Mouse (Mus musculus): ENCODE data around the gene Mbtd1. TPM values are rescaled to one million over a fixed set of nuclear protein-coding genes. Genes with fewer than 3 reads are reported as not detected.

Mbtd1 gene
- 2.0 TPM in 1 of 2 replicates, not detected in the other for polyA plus RNA-seq (2012; ENCODE audit: insufficient read depth, low replicate concordance)

DNA sequence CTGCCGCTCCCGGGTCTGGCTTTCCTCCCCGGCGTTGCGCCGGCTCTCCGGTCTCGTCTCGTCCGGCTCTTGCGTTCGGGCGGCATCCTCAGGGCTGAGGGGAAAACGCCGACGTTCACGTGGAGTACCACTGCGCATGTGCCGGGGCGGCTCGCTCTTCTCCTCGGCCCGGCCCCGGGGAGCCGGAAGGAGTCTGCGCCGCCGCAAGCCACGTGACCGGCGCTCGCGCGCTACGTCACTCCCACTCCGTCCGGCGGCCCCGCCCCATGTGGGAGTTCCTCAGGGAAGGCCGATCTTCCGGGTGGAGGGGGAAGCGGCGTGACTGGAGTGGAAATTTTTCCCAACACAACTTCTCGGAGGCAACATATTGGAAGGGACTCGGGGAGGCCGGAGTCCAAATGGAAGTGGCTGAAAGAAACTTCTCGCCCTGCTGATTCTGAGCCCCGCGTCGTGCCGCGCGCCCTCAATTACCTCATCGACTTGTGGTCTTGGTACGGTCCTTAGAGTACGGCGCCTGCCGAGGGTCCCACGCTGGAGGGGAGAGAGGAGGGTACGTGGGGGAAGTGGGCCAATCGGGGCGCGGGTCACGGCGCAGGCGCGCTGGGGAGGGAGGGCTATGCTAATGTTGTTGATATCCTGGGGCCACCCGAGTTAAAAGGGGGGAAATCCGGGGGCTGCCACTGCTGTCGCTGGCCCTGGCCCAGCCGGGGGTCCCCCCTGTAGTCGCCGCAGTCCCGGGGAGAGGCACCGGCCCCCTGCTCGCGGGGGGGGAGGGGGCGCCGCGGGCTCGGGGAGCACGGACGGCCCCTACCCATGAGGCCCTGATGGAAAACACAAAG is at the start of gene Mbtd1, which contains the start of gene Utp18:
Mbtd1 (plus strand) TSS at position 281 of the 839 bp plus-strand sequence.
Utp18 (minus strand) TSS at position 195 of the 839 bp plus-strand sequence.
- peak within 1 kb of the TSS; percentile 96 for H3K4me3 ChIP-seq (replicated peaks)
- H3K9me3 ChIP-seq = no peaks in the 10 kb centered on the region
- peaks cover 47% of the 10 kb centered on the region for H3K4me1 ChIP-seq
- TF ChIP-seq GATA1 (IDR thresholded peaks at IDR 0.05; ENCODE audit: borderline replicate concordance, low read length) = no peak
- no peak for TF ChIP-seq FLI1 (IDR thresholded peaks at IDR 0.05; ENCODE audit: low read length)
- H3K36me3 ChIP-seq (replicated peaks; ENCODE audit: low read length) = peaks cover 33% of the 10 kb centered on the region
- no peaks in the 10 kb centered on the region for H3K27me3 ChIP-seq (replicated peaks)

DNA sequence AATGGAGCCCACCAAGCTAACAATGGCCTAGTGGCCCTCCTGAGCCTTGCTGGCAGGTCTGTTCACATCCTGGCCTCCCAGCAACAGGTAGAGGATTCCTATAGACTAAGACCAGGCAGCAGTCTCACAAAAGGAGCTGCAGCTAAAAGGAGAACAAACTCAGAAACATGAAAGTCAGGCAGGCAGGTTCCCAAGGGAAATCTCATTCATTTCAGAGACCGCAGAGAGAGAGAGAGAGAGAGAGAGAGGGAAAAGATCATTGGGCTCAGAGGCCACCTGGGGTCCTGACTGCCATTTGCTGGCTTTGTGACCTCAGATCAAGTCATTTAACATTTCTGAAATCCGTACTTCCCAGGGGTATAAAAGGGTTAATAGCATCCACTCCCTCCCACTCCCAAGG is 38.3 kb upstream of the Mbtd1 start:
- Histone ChIP-seq H3K4me3 (replicated peaks) (no peak overlapping the region), H3K27me3 (replicated peaks) (peaks cover 15% of the 10 kb centered on the region), H3K36me3 (replicated peaks; ENCODE audit: low read length) (no peaks in the 10 kb centered on the region), H3K9me3 (no peaks in the 10 kb centered on the region), H3K4me1 (no peaks in the 10 kb centered on the region)
- no peak for TF ChIP-seq FLI1 (IDR thresholded peaks at IDR 0.05; ENCODE audit: low read length)
- no peak for TF ChIP-seq GATA1 (IDR thresholded peaks at IDR 0.05; ENCODE audit: borderline replicate concordance, low read length)

DNA sequence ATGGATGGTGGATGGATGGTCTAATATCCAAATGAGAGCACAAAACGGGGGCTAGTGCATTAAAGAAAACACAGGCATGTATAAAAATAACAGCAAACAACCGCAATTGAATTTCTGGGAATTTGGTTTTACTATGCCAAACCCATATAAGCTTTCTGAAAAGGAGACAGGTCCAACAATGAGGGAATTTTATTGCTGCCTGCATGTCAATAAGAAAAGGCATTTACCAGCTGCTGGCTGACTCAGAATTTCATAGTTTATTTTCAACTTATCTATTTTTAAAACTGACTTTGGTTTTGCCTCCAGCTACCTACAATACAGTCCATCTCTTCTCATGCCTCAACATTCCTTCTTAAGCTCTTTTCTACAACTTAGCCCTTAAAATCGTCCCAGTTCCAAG is 33.1 kb upstream of the Mbtd1 start:
- no peaks in the 10 kb centered on the region for H3K9me3 ChIP-seq
- H3K36me3 ChIP-seq (replicated peaks; ENCODE audit: low read length) = no peaks in the 10 kb centered on the region
- H3K4me3 ChIP-seq (replicated peaks) = no peak overlapping the region
- H3K27me3 ChIP-seq (replicated peaks) = peaks cover 11% of the 10 kb centered on the region
- TF ChIP-seq FLI1 (IDR thresholded peaks at IDR 0.05; ENCODE audit: low read length) (no peak), GATA1 (IDR thresholded peaks at IDR 0.05; ENCODE audit: borderline replicate concordance, low read length) (no peak)
- peaks cover 6% of the 10 kb centered on the region; the same call in 1 of the 2 replicates for H3K4me1 ChIP-seq

DNA sequence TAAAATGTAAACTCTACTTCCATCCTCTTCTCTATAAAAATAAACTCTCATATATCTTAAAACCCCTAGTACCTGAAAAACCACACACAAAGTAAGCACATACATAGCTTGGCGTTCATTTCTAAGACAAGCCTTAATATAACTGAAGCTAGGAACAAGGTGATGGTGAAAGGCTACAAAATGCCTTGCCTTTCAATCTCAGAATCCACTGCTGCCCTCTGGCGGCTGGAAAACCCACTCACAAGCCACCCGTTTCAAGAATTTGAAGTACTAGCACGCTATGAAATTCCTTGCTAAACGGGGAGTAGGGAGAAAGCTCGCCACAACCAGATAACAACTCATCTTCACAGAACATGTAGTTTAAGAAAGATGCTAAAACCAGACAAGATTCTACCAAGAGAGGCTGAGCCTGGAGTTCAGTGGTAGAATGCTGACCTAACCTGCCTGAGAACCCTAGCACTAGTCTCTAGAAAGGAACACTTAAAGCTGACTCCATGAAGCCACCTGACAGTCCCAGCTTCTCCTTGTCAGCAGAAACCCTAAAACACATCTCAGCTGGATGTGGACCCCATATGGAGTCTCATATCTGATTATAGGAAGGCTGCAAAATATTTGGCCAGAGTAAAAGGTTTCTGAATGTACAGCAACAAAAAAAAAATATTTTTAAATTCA is 29.2 kb upstream of the Mbtd1 start:
- H3K36me3 ChIP-seq (replicated peaks; ENCODE audit: low read length) = peaks cover 29% of the 10 kb centered on the region
- H3K27me3 ChIP-seq (replicated peaks) = peaks cover 3% of the 10 kb centered on the region
- TF ChIP-seq FLI1 (IDR thresholded peaks at IDR 0.05; ENCODE audit: low read length) (no peak), GATA1 (IDR thresholded peaks at IDR 0.05; ENCODE audit: borderline replicate concordance, low read length) (no peak)
- peaks cover 6% of the 10 kb centered on the region; the same call in 1 of the 2 replicates for H3K4me1 ChIP-seq
- no peaks in the 10 kb centered on the region for H3K9me3 ChIP-seq
- no peak overlapping the region for H3K4me3 ChIP-seq (replicated peaks)

DNA sequence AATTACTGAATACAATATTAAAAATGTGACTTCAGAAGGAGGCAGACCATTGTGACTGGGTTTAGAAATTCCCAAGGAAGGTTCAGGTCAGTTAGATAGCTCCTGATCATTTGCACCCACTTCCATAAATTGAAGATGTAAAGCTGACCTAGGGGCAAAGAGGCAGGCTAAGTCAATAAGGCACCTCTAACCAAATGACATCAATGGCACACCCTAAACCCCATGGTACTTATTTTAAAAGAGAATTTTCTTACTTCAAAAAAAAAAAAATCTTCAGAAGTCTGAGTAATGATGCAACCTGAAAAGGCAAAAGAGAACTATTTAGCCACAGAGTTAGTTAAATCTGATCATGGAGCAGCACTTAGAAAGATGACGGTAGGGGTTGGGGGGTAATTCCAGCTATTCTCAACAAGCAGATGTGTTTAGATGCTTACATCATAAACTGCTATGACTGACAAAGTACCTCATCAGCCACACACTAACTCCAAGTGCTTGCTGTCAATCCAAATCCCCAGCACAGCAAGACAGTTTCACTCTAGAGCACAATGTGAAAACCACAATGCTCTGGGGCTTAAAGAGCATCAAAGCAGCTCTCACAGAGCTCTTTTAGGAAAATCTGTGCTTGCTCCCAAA is 25.0 kb upstream of the Mbtd1 start:
- peaks cover 61% of the 10 kb centered on the region for H3K36me3 ChIP-seq (replicated peaks; ENCODE audit: low read length)
- H3K27me3 ChIP-seq (replicated peaks) = no peaks in the 10 kb centered on the region
- no peak for TF ChIP-seq FLI1 (IDR thresholded peaks at IDR 0.05; ENCODE audit: low read length)
- TF ChIP-seq GATA1 (IDR thresholded peaks at IDR 0.05; ENCODE audit: borderline replicate concordance, low read length) = no peak
- H3K4me1 ChIP-seq = peaks cover 6% of the 10 kb centered on the region; the same call in 1 of the 2 replicates
- H3K9me3 ChIP-seq = no peaks in the 10 kb centered on the region
- no peak overlapping the region for H3K4me3 ChIP-seq (replicated peaks)

DNA sequence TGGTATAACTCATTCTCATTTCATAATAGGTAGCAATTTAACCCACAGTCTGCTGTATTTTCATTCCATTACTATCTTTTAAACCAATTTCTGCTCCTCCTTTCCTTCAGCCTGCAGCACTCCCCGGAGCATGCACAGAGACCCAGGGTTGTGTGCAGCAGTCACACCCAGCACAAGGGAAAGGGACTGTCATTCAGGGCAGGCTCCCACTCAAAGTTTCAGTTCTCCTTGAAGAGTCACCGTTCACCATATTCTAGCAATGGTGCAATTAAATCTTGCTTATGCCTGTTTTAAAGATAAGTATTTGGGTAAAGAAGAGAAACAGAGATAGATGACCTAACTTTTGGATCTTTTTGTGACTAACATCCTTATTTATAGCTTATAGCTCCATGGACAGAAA is 24.5 kb upstream of the Mbtd1 start:
- Histone ChIP-seq H3K36me3 (replicated peaks; ENCODE audit: low read length) (peaks cover 67% of the 10 kb centered on the region), H3K4me1 (peaks cover 6% of the 10 kb centered on the region; the same call in 1 of the 2 replicates)

DNA sequence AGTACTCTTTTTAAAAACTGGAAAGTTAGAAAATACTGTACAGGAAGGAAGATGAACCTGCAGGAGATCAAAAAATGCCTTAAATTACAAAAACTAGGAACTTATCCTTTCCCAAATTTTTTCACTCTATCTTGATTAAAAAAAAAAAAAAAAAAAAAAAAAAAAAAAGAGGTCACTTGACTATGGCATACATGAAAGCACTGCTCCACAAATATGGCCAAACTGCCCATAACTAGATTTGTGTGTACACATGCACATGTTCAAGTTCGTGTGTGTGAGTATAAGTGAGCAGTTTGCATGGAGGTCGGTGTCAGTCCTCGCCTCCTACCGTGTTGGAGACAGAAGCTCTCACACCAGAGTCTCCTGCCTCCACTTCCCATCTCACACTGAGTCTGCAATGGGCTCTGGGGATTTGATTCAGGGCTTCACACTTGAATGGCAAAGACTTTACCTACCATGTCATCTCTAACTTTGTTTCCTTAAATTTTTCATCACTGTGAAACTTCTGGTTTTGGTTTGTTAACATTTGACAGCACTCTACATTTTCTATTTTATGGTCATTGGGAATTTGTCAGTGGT is 23.5 kb upstream of the Mbtd1 start:
- Histone ChIP-seq H3K36me3 (replicated peaks; ENCODE audit: low read length) (peaks cover 76% of the 10 kb centered on the region), H3K4me3 (replicated peaks) (no peak overlapping the region), H3K27me3 (replicated peaks) (no peaks in the 10 kb centered on the region), H3K9me3 (no peaks in the 10 kb centered on the region), H3K4me1 (no peaks in the 10 kb centered on the region)
- TF ChIP-seq GATA1 (IDR thresholded peaks at IDR 0.05; ENCODE audit: borderline replicate concordance, low read length) = no peak
- TF ChIP-seq FLI1 (IDR thresholded peaks at IDR 0.05; ENCODE audit: low read length) = no peak

More for the DNA sequence above, 24.5 kb upstream of the Mbtd1 start:
- H3K4me3 ChIP-seq (replicated peaks) = no peak overlapping the region
- no peak for TF ChIP-seq GATA1 (IDR thresholded peaks at IDR 0.05; ENCODE audit: borderline replicate concordance, low read length)
- no peak for TF ChIP-seq FLI1 (IDR thresholded peaks at IDR 0.05; ENCODE audit: low read length)
- no peaks in the 10 kb centered on the region for H3K9me3 ChIP-seq
- H3K27me3 ChIP-seq (replicated peaks) = no peaks in the 10 kb centered on the region

DNA sequence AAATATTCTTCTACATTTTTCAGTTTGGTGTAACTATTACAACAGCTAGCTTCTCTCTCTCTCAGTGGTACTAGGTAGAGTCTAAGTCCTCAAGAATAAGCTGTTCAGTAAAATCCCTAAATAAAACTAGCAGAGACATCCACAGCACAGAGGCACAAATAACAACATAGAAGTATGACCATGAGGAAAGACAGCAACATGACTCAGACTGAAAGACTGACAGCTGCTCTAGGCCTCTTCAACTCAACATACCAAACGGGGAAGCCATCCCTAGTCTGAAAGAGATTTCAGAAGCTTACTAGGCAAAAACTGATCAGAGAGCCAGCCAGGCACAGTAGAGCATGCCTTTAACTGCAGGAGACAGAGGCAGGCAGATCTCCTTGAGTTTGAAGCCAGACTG is 23.0 kb upstream of the Mbtd1 start:
- Histone ChIP-seq H3K27me3 (replicated peaks) (no peaks in the 10 kb centered on the region), H3K36me3 (replicated peaks; ENCODE audit: low read length) (peaks cover 81% of the 10 kb centered on the region), H3K4me3 (replicated peaks) (no peak overlapping the region), H3K9me3 (no peaks in the 10 kb centered on the region), H3K4me1 (no peaks in the 10 kb centered on the region)
- TF ChIP-seq FLI1 (IDR thresholded peaks at IDR 0.05; ENCODE audit: low read length) = no peak
- TF ChIP-seq GATA1 (IDR thresholded peaks at IDR 0.05; ENCODE audit: borderline replicate concordance, low read length) = no peak

DNA sequence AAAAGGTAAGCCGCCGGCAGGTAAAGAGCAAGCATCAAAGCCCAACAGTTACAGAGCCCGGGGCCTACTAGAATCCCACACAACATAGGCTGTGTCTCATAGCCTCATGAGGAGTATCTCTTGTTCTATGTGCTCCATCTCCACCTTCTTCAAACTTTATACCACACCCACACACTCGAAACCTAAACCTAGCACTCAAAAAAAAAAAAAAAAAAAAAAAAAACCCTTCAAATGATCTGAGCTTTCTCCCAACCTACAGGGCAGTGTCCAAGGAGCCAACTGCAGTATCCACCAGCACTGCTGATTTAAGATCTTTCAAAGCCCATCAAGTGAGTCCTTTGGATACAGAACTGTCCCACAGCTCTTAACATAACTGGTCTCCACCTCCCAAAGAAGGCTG is 1.6 kb upstream of the Mbtd1 start:
- Histone ChIP-seq H3K27me3 (replicated peaks) (no peaks in the 10 kb centered on the region), H3K36me3 (replicated peaks; ENCODE audit: low read length) (peaks cover 47% of the 10 kb centered on the region), H3K4me1 (peaks cover 39% of the 10 kb centered on the region), H3K9me3 (no peaks in the 10 kb centered on the region), H3K4me3 (replicated peaks) (peak overlapping the region; percentile 96)
- no peak for TF ChIP-seq FLI1 (IDR thresholded peaks at IDR 0.05; ENCODE audit: low read length)

All from megakaryocyte, embryonic 14.5 days (primary cell).